Comparison of ENCODE assay signal across 22 mouse cellular contexts in the genomic region with DNA sequence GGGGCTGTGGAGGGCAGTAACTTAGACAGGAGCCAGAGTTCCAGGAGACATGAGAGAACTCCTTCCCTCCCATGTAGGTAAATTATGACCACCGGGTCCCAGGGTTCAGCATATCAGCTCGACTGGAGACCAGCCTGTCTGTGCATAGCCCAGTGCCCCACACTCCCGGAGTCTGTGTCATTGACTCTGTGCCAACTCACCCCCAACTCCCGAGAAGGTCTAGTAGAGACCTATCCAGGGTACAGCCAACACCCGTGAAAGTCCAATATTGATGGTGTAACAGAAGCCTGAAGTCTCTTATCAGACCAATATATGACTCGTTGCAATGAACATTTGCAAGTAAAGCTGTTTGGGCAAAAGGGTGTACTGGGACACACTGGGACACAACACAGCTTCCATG. TPM values are rescaled to one million over a fixed set of nuclear protein-coding genes. Genes with fewer than 3 reads are reported as not detected.
"Had no signal": no experiment of that assay in that cellular context is flagged by ENCODE, and none has a peak within 500 bp of the region (broad histone marks: within the 10 kb centered on the region; RNA-seq: fewer than 3 reads in every experiment).

No protein-coding gene starts in this region.

- H3K9ac ChIP-seq: liver, postnatal 0 days; lung, embryonic 15.5 days; midbrain, embryonic 13.5 days; midbrain, embryonic 15.5 days; neural tube, embryonic 12.5 days; stomach, embryonic 15.5 days had no signal

- H3K36me3 ChIP-seq: lung, embryonic 15.5 days; midbrain, embryonic 13.5 days; midbrain, embryonic 15.5 days; neural tube, embryonic 12.5 days; stomach, embryonic 15.5 days had no signal

- H3K27ac ChIP-seq: lung, embryonic 15.5 days; macrophage; midbrain, embryonic 13.5 days; midbrain, embryonic 15.5 days; neural tube, embryonic 12.5 days; stomach, embryonic 15.5 days had no signal

- H3K4me3 ChIP-seq: lung, embryonic 15.5 days; megakaryocyte, embryonic 14.5 days; midbrain, embryonic 13.5 days; midbrain, embryonic 15.5 days; neural tube, embryonic 12.5 days; stomach, embryonic 15.5 days had no signal

- DNase-seq: liver, postnatal 0 days; lung, adult 2 months; lung, postnatal 14 days; lung, postnatal 36 days; right cerebral cortex, postnatal 14 days; thymus, adult 18-20 months; thymus, postnatal 14 days; thymus, postnatal 36 days had no signal

- ATAC-seq: liver, postnatal 0 days; lung, postnatal 0 days; midbrain, embryonic 13.5 days; midbrain, embryonic 15.5 days had no signal

- H3K27me3 ChIP-seq: lung, embryonic 15.5 days; megakaryocyte, embryonic 14.5 days; midbrain, embryonic 13.5 days; midbrain, embryonic 15.5 days; neural tube, embryonic 12.5 days; stomach, embryonic 15.5 days had no signal

- H3K4me2 ChIP-seq: lung, embryonic 15.5 days; midbrain, embryonic 11.5 days; midbrain, embryonic 13.5 days; midbrain, embryonic 15.5 days; neural tube, embryonic 12.5 days; stomach, embryonic 15.5 days had no signal

- H3K9me3 ChIP-seq: lung, embryonic 15.5 days; midbrain, embryonic 13.5 days; midbrain, embryonic 15.5 days; neural tube, embryonic 12.5 days; stomach, embryonic 15.5 days had no signal

- H3K4me1 ChIP-seq: lung, embryonic 15.5 days; megakaryocyte, embryonic 14.5 days; midbrain, embryonic 13.5 days; midbrain, embryonic 15.5 days; neural tube, embryonic 12.5 days; stomach, embryonic 15.5 days had no signal

RNA-seq across cellular contexts. Expression of gene Cyp2g1, which starts 18.7 kb away (rescaled TPM):
- total RNA-seq: megakaryocyte progenitor cell, adult 5-6 weeks; monocyte, adult 5-6 weeks; neutrophil, adult 5-6 weeks had no signal
- polyA plus RNA-seq: lung, adult 2 months; lung, embryonic 15.5 days; macrophage; midbrain, embryonic 11.5 days; midbrain, embryonic 13.5 days; midbrain, embryonic 15.5 days; neural tube, embryonic 12.5 days; neural tube, embryonic 14.5 days; spleen, adult 2 months; stomach, embryonic 15.5 days had no signal

RNA-seq across cellular contexts. Expression of gene Cyp2b19, which starts 33.0 kb away (rescaled TPM):
- total RNA-seq: megakaryocyte progenitor cell, adult 5-6 weeks; monocyte, adult 5-6 weeks; neutrophil, adult 5-6 weeks had no signal
- polyA plus RNA-seq: liver, postnatal 0 days; lung, embryonic 15.5 days; macrophage; spleen, adult 2 months; stomach, embryonic 15.5 days had no signal

RNA-seq across cellular contexts. Expression of gene Cyp2a5, which starts 45.1 kb away (rescaled TPM):
- total RNA-seq: megakaryocyte progenitor cell, adult 5-6 weeks; monocyte, adult 5-6 weeks; neutrophil, adult 5-6 weeks had no signal
- polyA plus RNA-seq: macrophage; midbrain, embryonic 11.5 days; spleen, adult 2 months had no signal
